Mouse (Mus musculus) midbrain, embryonic 15.5 days (tissue): Measurements from ENCODE around the gene Upk2. TPM values are rescaled to one million over a fixed set of nuclear protein-coding genes. Genes with fewer than 3 reads are reported as not detected.
A peak's percentile ranks its signal among the peaks of the same experiment; 100 is the strongest.

ENCODE experiments used
- ATAC-seq: fragments of 200-750 bp; cut with Nextera tagmentation; replicated peaks from 2 replicates; pipeline ENCODE4 v1.8.0; 2017; ENCODE audit warnings: moderate TSS enrichment
- H3K27ac ChIP-seq: fragments of 300-500 bp; sonication (generic); 2 replicates; pipeline ENCODE4 v1.5.1; 2015; ENCODE audit warnings: mild to moderate bottlenecking, inconsistent platforms
- H3K27me3 ChIP-seq: fragments of 300-500 bp; sonication (generic); replicated peaks from 2 replicates; pipeline ENCODE4 v1.6.1; 2015; ENCODE audit warnings: inconsistent platforms
- H3K36me3 ChIP-seq: fragments of 300-500 bp; sonication (generic); replicated peaks from 2 replicates; pipeline ENCODE4 v1.6.1; 2015; ENCODE audit warnings: inconsistent platforms
- H3K4me1 ChIP-seq: fragments of 300-500 bp; sonication (generic); 2 replicates; pipeline ENCODE4 v1.6.1; 2015; ENCODE audit warnings: inconsistent platforms
- H3K4me2 ChIP-seq: fragments of 300-500 bp; sonication (generic); 2 replicates; pipeline ENCODE4 v1.6.1; 2015; ENCODE audit warnings: inconsistent platforms, mild to moderate bottlenecking, moderate library complexity
- H3K4me3 ChIP-seq: fragments of 300-500 bp; sonication (generic); 2 replicates; pipeline ENCODE4 v1.5.1; 2015; ENCODE audit warnings: mild to moderate bottlenecking, inconsistent platforms
- H3K9ac ChIP-seq: fragments of 300-500 bp; sonication (generic); 2 replicates; pipeline ENCODE4 v1.6.1; 2015; ENCODE audit warnings: mild to moderate bottlenecking, inconsistent platforms
- H3K9me3 ChIP-seq: fragments of 300-500 bp; sonication (generic); 2 replicates; pipeline ENCODE4 v1.6.1; 2016; ENCODE audit warnings: inconsistent platforms
- WGBS: fragments of 180-500 bp; shearing (Covaris S2); methylation state at CpG from one replicate; pipeline ENCODE4 v1.1.7; 2015; ENCODE audit warnings: mixed read lengths; 5-methylcytosine and 5-hydroxymethylcytosine counted together
- polyA plus RNA-seq: library from polyadenylated mRNA; unstranded; fragments of >200 nt; fragmentation: Nextera tagmentation; extraction: Ambion mirVana; gene quantifications from 2 replicates; pipeline ENCODE4 v1.2.1, GENCODE M21; 2015

Upk2 gene
- polyA plus RNA-seq, result not detected in 2 replicates

DNA sequence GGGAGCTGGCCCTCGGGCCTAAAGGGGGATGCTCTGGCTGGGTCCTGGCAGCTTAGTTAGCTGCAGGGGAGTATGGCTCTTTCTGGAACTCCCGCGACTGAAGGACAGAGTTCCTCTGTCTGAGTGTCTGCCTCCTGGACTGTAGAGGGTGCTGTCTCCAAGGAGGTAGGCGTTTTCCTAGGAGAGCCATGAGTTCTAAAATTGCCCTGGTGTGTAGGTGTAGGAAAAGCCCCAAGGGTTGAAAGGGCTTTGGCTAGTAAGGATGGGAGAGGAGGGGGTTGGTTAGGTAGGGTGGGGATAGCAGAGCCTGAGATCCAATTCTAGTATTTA is at the start of gene Upk2:
Gene Upk2, minus strand, starts transcription at position 86 of the 330 bp plus-strand sequence.
- Histone ChIP-seq H3K9me3 (no peaks in the 10 kb centered on the region), H3K9ac (no peak within 1 kb of the TSS), H3K27ac (no peak within 1 kb of the TSS), H3K4me2 (no peak within 1 kb of the TSS), H3K36me3 (no peaks in the 10 kb centered on the region), H3K4me1 (peaks cover 40% of the 10 kb centered on the region), H3K27me3 (no peaks in the 10 kb centered on the region; the same call in 1 of the 2 replicates), H3K4me3 (no peak within 1 kb of the TSS)
- no peak for ATAC-seq
- WGBS, result 24% methylated on average over 4 of the region's 4 CpGs

DNA sequence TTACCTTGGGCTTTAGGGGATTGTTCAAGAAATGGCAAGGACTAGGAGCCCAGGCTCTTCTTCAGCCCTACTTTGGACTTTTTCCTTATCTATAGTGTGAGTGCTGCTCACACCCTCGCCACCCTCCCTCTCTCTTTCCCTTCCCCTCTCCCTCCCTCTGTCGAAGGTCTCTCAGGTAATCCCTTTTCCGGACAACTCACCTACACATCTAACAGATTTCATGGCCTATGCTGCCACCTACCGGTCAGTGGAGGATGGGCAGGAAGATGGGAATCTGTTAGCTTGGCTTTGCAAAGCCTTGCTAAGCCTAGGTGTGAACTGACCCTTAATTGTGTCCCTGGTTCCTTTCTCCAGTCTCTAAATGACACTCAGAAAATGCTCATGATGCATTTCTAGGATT is 47.2 kb upstream of the Upk2 start:
- H3K9me3 ChIP-seq, result no peaks in the 10 kb centered on the region
- peak overlapping the region; percentile 3; the same call in 1 of the 2 replicates for H3K4me2 ChIP-seq
- no peaks in the 10 kb centered on the region for H3K27me3 ChIP-seq
- no peak overlapping the region for H3K4me3 ChIP-seq
- H3K27ac ChIP-seq, result no peak overlapping the region
- H3K36me3 ChIP-seq, result peaks cover 14% of the 10 kb centered on the region
- WGBS, result 0% methylated on average over 4 of the region's 4 CpGs
- no peak overlapping the region for H3K9ac ChIP-seq
- no peak for ATAC-seq
- H3K4me1 ChIP-seq, result peaks cover 50% of the 10 kb centered on the region

GRCm38 (mm10) chr9:44501206-44501879 is 46.6 kb upstream of the Upk2 start:
- H3K27ac ChIP-seq, result no peak overlapping the region
- peaks cover 54% of the 10 kb centered on the region for H3K4me1 ChIP-seq
- no peak overlapping the region for H3K4me3 ChIP-seq
- no peak overlapping the region for H3K9ac ChIP-seq
- H3K27me3 ChIP-seq, result no peaks in the 10 kb centered on the region
- WGBS, result 50% methylated on average over 10 of the region's 10 CpGs
- no peaks in the 10 kb centered on the region for H3K9me3 ChIP-seq
- ATAC-seq, result no peak
- H3K36me3 ChIP-seq, result peaks cover 8% of the 10 kb centered on the region
- H3K4me2 ChIP-seq, result peak overlapping the region; percentile 3; the same call in 1 of the 2 replicates

DNA sequence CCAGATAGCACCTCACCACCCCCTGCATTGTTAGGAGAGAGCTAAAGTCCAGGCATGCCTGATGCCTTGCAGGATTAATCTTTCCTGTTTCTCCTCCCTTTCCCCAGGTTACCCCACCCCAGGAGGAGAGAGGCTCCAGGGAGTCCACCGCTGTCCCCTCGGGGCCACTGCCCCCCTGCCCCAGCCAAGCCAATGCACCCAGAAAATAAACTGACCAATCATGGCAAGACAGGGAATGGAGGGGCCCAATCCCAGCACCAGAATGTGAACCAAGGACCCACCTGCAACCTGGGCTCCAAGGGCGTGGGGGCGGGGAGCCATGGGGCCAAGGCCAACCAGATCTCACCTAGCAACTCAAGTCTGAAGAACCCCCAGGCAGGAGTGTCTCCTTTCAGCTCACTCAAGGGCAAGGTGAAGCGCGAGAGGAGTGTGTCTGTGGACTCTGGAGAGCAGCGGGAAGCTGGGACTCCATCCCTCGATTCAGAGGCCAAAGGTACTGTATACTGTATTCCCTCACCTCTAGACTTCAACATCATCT is 45.9 kb upstream of the Upk2 start:
- peak overlapping the region; percentile 65; the same call in 1 of the 2 replicates for H3K4me2 ChIP-seq
- no peak overlapping the region for H3K4me3 ChIP-seq
- H3K27me3 ChIP-seq, result no peaks in the 10 kb centered on the region
- peaks cover 54% of the 10 kb centered on the region for H3K4me1 ChIP-seq
- peaks cover 1% of the 10 kb centered on the region for H3K36me3 ChIP-seq
- no peak for ATAC-seq
- H3K9me3 ChIP-seq, result no peaks in the 10 kb centered on the region
- WGBS, result 49% methylated on average over 8 of the region's 8 CpGs
- H3K27ac ChIP-seq, result peak overlapping the region; percentile 88
- no peak overlapping the region for H3K9ac ChIP-seq

- Histone ChIP-seq H3K4me2 (peak overlapping the region; percentile 65), H3K27ac (peak overlapping the region; percentile 88), H3K9me3 (no peaks in the 10 kb centered on the region), H3K4me1 (peaks cover 60% of the 10 kb centered on the region), H3K4me3 (peak overlapping the region; percentile 36), H3K9ac (peak overlapping the region; percentile 39), H3K36me3 (no peaks in the 10 kb centered on the region; the same call in 1 of the 2 replicates), H3K27me3 (no peaks in the 10 kb centered on the region)
- peak; percentile 40; the same call in 1 of the 2 replicates for ATAC-seq
- 22% methylated on average over 5 of the region's 5 CpGs for WGBS
Measured at GRCm38 (mm10) chr9:44500163-44500533, 45.4 kb upstream of the Upk2 start.

DNA sequence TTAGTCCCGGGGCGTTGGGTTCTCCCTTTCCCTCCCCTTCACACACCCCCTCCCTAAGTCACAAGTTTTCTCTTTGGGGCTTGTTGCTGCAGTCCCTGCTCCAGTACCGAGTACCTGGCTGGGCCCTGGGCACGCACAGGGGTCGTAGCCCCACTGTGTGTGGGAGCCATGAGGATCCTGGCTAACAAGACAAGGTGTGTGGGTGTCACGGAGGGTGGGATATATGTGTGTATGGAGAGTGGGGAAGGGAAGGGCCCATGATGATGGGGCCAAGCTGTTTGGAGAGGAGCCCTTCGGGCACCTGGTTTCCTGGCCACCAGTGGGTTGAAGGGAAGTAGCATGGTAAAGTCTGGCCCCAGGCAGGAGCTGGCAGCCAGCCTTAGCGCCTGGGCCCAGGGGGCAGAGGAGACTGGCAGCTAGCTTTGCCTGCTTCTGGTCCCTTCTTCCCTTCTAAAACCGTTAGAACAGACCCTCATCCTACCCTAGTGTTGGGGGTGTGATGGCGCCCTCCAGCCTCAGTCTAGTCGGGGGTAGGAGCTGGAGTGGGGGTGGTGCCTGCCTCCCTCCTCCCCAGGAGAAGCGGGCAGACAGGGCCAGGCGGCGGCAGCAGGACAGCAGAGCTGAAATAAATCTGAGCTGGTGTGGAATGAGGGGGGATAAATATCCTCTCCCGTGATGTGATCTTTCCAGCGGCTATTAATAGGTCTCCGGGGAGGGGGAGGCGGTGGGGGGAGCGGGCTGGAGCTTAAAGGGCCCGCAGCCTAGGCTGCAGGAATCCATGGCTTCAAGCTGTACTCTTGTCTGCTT is 44.8 kb upstream of the Upk2 start:
- H3K27ac ChIP-seq, result peak overlapping the region; percentile 88
- ATAC-seq, result peak; percentile 24; the same call in 1 of the 2 replicates
- no peaks in the 10 kb centered on the region for H3K27me3 ChIP-seq
- no peaks in the 10 kb centered on the region for H3K9me3 ChIP-seq
- no peaks in the 10 kb centered on the region; the same call in 1 of the 2 replicates for H3K36me3 ChIP-seq
- peaks cover 66% of the 10 kb centered on the region for H3K4me1 ChIP-seq
- H3K4me3 ChIP-seq, result peak overlapping the region; percentile 36
- WGBS, result 5% methylated on average over 20 of the region's 20 CpGs
- peak overlapping the region; percentile 65 for H3K4me2 ChIP-seq
- peak overlapping the region; percentile 39 for H3K9ac ChIP-seq

GRCm38 (mm10) chr9:44498421-44499355 is 43.9 kb upstream of the Upk2 start:
- peaks cover 74% of the 10 kb centered on the region for H3K4me1 ChIP-seq
- H3K27ac ChIP-seq, result peak overlapping the region; percentile 88
- peak overlapping the region; percentile 39 for H3K9ac ChIP-seq
- no peaks in the 10 kb centered on the region for H3K27me3 ChIP-seq
- no peaks in the 10 kb centered on the region; the same call in 1 of the 2 replicates for H3K36me3 ChIP-seq
- no peaks in the 10 kb centered on the region for H3K9me3 ChIP-seq
- ATAC-seq, result peak; percentile 62
- 2% methylated on average over 55 of the region's 59 CpGs for WGBS
- peak overlapping the region; percentile 65 for H3K4me2 ChIP-seq
- peak overlapping the region; percentile 36 for H3K4me3 ChIP-seq

- Histone ChIP-seq H3K36me3 (no peaks in the 10 kb centered on the region; the same call in 1 of the 2 replicates), H3K4me2 (peak overlapping the region; percentile 65), H3K27me3 (no peaks in the 10 kb centered on the region), H3K4me3 (peak overlapping the region; percentile 36), H3K9me3 (no peaks in the 10 kb centered on the region), H3K9ac (peak overlapping the region; percentile 39; the same call in 1 of the 2 replicates), H3K27ac (peak overlapping the region; percentile 88), H3K4me1 (peaks cover 83% of the 10 kb centered on the region)
- 5% methylated on average over 11 of the region's 11 CpGs for WGBS
- no peak for ATAC-seq
Measured at GRCm38 (mm10) chr9:44497624-44498377, 43.0 kb upstream of the Upk2 start.

GRCm38 (mm10) chr9:44496803-44497461 is 42.2 kb upstream of the Upk2 start:
- no peaks in the 10 kb centered on the region; the same call in 1 of the 2 replicates for H3K36me3 ChIP-seq
- peaks cover 87% of the 10 kb centered on the region for H3K4me1 ChIP-seq
- ATAC-seq, result no peak
- H3K4me3 ChIP-seq, result no peak overlapping the region
- no peak overlapping the region for H3K4me2 ChIP-seq
- 54% methylated on average over 12 of the region's 12 CpGs for WGBS
- H3K27ac ChIP-seq, result no peak overlapping the region
- H3K9ac ChIP-seq, result no peak overlapping the region
- H3K9me3 ChIP-seq, result no peaks in the 10 kb centered on the region
- no peaks in the 10 kb centered on the region for H3K27me3 ChIP-seq

DNA sequence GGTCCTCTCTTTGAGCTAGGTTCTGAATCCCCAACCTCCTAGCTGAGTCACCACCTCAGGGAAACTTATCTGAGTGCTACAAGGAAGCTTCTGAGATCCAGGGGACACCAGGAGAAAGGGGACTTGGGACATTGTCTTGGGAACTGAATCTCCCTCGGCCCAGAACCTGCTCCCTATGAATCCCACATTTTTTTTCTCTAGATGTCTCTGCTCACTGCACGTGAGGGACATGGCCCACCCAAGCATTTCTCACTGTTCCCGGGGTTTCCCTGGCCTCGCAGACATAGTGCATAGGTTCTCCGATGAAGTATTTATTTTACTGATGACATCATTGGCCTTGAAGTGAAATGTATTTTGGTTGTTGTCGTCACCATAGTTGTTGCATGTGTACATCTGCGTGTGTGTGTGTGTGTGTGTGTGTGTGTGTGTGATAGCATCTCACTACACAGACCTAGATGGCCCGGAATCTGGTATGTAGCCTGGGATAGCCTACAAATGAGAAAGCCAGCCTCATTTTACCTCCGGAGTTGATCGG is 41.1 kb upstream of the Upk2 start:
- Histone ChIP-seq H3K36me3 (no peaks in the 10 kb centered on the region), H3K27ac (no peak overlapping the region), H3K27me3 (no peaks in the 10 kb centered on the region), H3K9me3 (no peaks in the 10 kb centered on the region), H3K4me3 (no peak overlapping the region), H3K4me2 (no peak overlapping the region), H3K4me1 (peaks cover 78% of the 10 kb centered on the region), H3K9ac (no peak overlapping the region)
- no peak for ATAC-seq
- 88% methylated on average over 10 of the region's 10 CpGs for WGBS
